Mouse (Mus musculus) MEL (cell line): ENCODE data around the gene Sgsm2. TPM values are rescaled to one million over a fixed set of nuclear protein-coding genes. Genes with fewer than 3 reads are reported as not detected.
A peak's percentile ranks its signal among the peaks of the same experiment; 100 is the strongest.

ENCODE experiments used
- DNase-seq: peaks from one replicate; pipeline ENCODE4 v3.0.0; 2011; ENCODE audit warnings: low read depth, low spot score
- H3K27ac ChIP-seq: 2 replicates; pipeline ENCODE4 v1.5.1; 2012; ENCODE audit warnings: low read depth, mild to moderate bottlenecking, control low read depth, low read length, moderate library complexity; ENCODE audit not compliant: control insufficient read depth
- H3K27me3 ChIP-seq, 2 experiments: fragments of 150-350 bp in 1 of 2; sonication (generic) in 1 of 2; 2 replicates each; pipeline ENCODE4 v1.6.1; 2012; ENCODE audit warnings: low read length in 2 of 2, mild to moderate bottlenecking in 2 of 2, improper control_type of control experiment in 1 of 2, moderate library complexity in 1 of 2; ENCODE audit not compliant: insufficient read depth in 2 of 2, control insufficient read depth in 1 of 2
- H3K36me3 ChIP-seq, 2 experiments: 2 replicates each; pipeline ENCODE4 v1.6.1; 2012 to 2014; ENCODE audit warnings: low read length in 2 of 2, improper control_type of control experiment in 1 of 2, inconsistent platforms in 1 of 2, mild to moderate bottlenecking in 1 of 2; ENCODE audit not compliant: insufficient read depth in 2 of 2, control insufficient read depth in 1 of 2
- H3K4me1 ChIP-seq, 2 experiments: fragments of 150-350 bp in 1 of 2; sonication (generic) in 1 of 2; 2 replicates each; pipeline ENCODE4 v1.6.1; 2012; ENCODE audit warnings: low read length in 2 of 2, improper control_type of control experiment in 1 of 2, mild to moderate bottlenecking in 1 of 2; ENCODE audit not compliant: insufficient read depth in 2 of 2, control insufficient read depth in 1 of 2
- H3K4me3 ChIP-seq, 2 experiments: fragments of 150-350 bp in 1 of 2; sonication (generic) in 1 of 2; 2 replicates each; pipeline ENCODE4 v1.5.1; 2012; ENCODE audit warnings: low read depth in 2 of 2, low read length in 2 of 2, mild to moderate bottlenecking in 2 of 2, moderate library complexity in 2 of 2, control low read depth in 1 of 2, improper control_type of control experiment in 1 of 2; ENCODE audit not compliant: control insufficient read depth in 1 of 2, insufficient read depth in 1 of 2
- H3K79me2 ChIP-seq: 2 replicates; pipeline ENCODE4 v1.6.1; 2012; ENCODE audit warnings: mild to moderate bottlenecking, low read length, moderate library complexity; ENCODE audit not compliant: control insufficient read depth, poor library complexity, insufficient read depth
- H3K9ac ChIP-seq: 2 replicates; pipeline ENCODE4 v1.6.1; 2012; ENCODE audit warnings: low read depth, mild to moderate bottlenecking, control low read depth, low read length, moderate library complexity; ENCODE audit not compliant: control insufficient read depth, poor library complexity, severe bottlenecking
- H3K9me3 ChIP-seq: fragments of 150-350 bp; sonication (generic); replicated peaks from 2 replicates; pipeline ENCODE4 v1.6.1; 2012; ENCODE audit warnings: mild to moderate bottlenecking, low read length, improper control_type of control experiment, moderate library complexity; ENCODE audit not compliant: insufficient read depth
- BHLHE40 ChIP-seq: IDR thresholded peaks from 2 replicates; pipeline ENCODE4 v1.6.1; 2012; ENCODE audit warnings: low read depth, mild to moderate bottlenecking, inconsistent platforms, low read length, improper control_type of control experiment, borderline replicate concordance
- CHD1 ChIP-seq: IDR thresholded peaks from 2 replicates; pipeline ENCODE4 v1.6.1; 2012; ENCODE audit warnings: low read depth, mild to moderate bottlenecking, inconsistent platforms, low read length, improper control_type of control experiment
- CHD2 ChIP-seq: IDR thresholded peaks from 2 replicates; pipeline ENCODE4 v1.6.1; 2011; ENCODE audit warnings: low read length, improper control_type of control experiment
- CTCF ChIP-seq, 3 experiments: IDR thresholded peaks in 2 of 3; conservative IDR thresholded peaks in 1 of 3; 2 replicates each; pipeline ENCODE4 v1.5.1; 2011 to 2012; ENCODE audit warnings: low read length in 3 of 3, low read depth in 2 of 3, mild to moderate bottlenecking in 2 of 3, improper control_type of control experiment in 1 of 3, inconsistent platforms in 1 of 3, mixed read lengths in 1 of 3, moderate library complexity in 1 of 3; ENCODE audit not compliant: control insufficient read depth in 1 of 3, insufficient read depth in 1 of 3, poor library complexity in 1 of 3, severe bottlenecking in 1 of 3
- ELF1 ChIP-seq: IDR thresholded peaks from 2 replicates; pipeline ENCODE4 v1.6.1; 2014; ENCODE audit warnings: low read depth, mild to moderate bottlenecking, inconsistent platforms, low read length, improper control_type of control experiment, moderate library complexity
- ETS1 ChIP-seq: IDR thresholded peaks from 2 replicates; pipeline ENCODE4 v1.6.1; 2012; ENCODE audit warnings: low read depth, mild to moderate bottlenecking, inconsistent platforms, low read length, improper control_type of control experiment, moderate library complexity
- GABPA ChIP-seq: IDR thresholded peaks from 2 replicates; pipeline ENCODE4 v1.6.1; 2012; ENCODE audit warnings: low read depth, mild to moderate bottlenecking, inconsistent platforms, low read length, improper control_type of control experiment, moderate library complexity
- MXI1 ChIP-seq: IDR thresholded peaks from 2 replicates; pipeline ENCODE4 v1.6.1; 2011; ENCODE audit warnings: mild to moderate bottlenecking, low read depth, low read length, improper control_type of control experiment
- MYC ChIP-seq: IDR thresholded peaks from 2 replicates; pipeline ENCODE4 v1.6.1; 2011; ENCODE audit warnings: low read depth, mild to moderate bottlenecking, low read length, improper control_type of control experiment, moderate library complexity
- NELFE ChIP-seq: IDR thresholded peaks from 2 replicates; pipeline ENCODE4 v1.6.1; 2011; ENCODE audit warnings: low read depth, low read length, improper control_type of control experiment
- POLR2A ChIP-seq, 2 experiments: IDR thresholded peaks; 2 replicates each; pipeline ENCODE4 v1.6.1; 2011 to 2012; ENCODE audit warnings: low read length in 2 of 2, mild to moderate bottlenecking in 2 of 2, control low read depth in 1 of 2, improper control_type of control experiment in 1 of 2, low read depth in 1 of 2, moderate library complexity in 1 of 2; ENCODE audit not compliant: control insufficient read depth in 1 of 2, insufficient read depth in 1 of 2, poor library complexity in 1 of 2
- POLR2AphosphoS2 ChIP-seq: IDR thresholded peaks from 2 replicates; pipeline ENCODE4 v1.6.1; 2011; ENCODE audit warnings: low read length, improper control_type of control experiment
- SIN3A ChIP-seq: IDR thresholded peaks from 2 replicates; pipeline ENCODE4 v1.6.1; 2012; ENCODE audit warnings: low read length, improper control_type of control experiment, inconsistent platforms
- SMC3 ChIP-seq: IDR thresholded peaks from 2 replicates; pipeline ENCODE4 v1.6.1; 2011; ENCODE audit warnings: low read depth, low read length, improper control_type of control experiment
- TCF12 ChIP-seq: IDR thresholded peaks from 2 replicates; pipeline ENCODE4 v1.6.1; 2014; ENCODE audit warnings: low read depth, mild to moderate bottlenecking, inconsistent platforms, low read length, improper control_type of control experiment, moderate library complexity
- UBTF ChIP-seq: IDR thresholded peaks from 2 replicates; pipeline ENCODE4 v1.6.1; 2012; ENCODE audit warnings: low read depth, mild to moderate bottlenecking, inconsistent platforms, low read length, improper control_type of control experiment, moderate library complexity, borderline replicate concordance; ENCODE audit not compliant: insufficient read depth
- USF1 ChIP-seq: IDR thresholded peaks from 2 replicates; pipeline ENCODE4 v1.6.1; 2014; ENCODE audit warnings: low read depth, mild to moderate bottlenecking, inconsistent platforms, low read length, improper control_type of control experiment, moderate library complexity
- ZC3H11A ChIP-seq: IDR thresholded peaks from 2 replicates; pipeline ENCODE4 v1.6.1; 2012; ENCODE audit warnings: low read depth, mild to moderate bottlenecking, inconsistent platforms, low read length, improper control_type of control experiment
- ZKSCAN1 ChIP-seq: IDR thresholded peaks from 2 replicates; pipeline ENCODE4 v1.6.1; 2012; ENCODE audit warnings: low read depth, mild to moderate bottlenecking, inconsistent platforms, low read length, improper control_type of control experiment, moderate library complexity
- polyA plus RNA-seq, 2 experiments: library from polyadenylated mRNA; stranded (reverse) in 1 of 2; unstranded in 1 of 2; fragments of >175 nt in 1 of 2; fragments of >200 nt in 1 of 2; gene quantifications; 2 replicates each; pipeline versions ENCODE4 v1.2.1 to v1.2.4; 2012; ENCODE audit warnings: low replicate concordance in 2 of 2, low read depth in 1 of 2; ENCODE audit not compliant: insufficient read length in 2 of 2, insufficient read depth in 1 of 2, missing spikeins in 1 of 2
- total RNA-seq: library from RNA; depleted of rRNA; stranded (reverse); fragments of 300-350 nt; gene quantifications from 2 replicates; pipeline ENCODE4 v1.2.3, GENCODE M21; 2012

Gene Sgsm2
- total and polyA plus RNA-seq, 3 experiments: 7.2 to 15.1 TPM; not detected in 1

DNA sequence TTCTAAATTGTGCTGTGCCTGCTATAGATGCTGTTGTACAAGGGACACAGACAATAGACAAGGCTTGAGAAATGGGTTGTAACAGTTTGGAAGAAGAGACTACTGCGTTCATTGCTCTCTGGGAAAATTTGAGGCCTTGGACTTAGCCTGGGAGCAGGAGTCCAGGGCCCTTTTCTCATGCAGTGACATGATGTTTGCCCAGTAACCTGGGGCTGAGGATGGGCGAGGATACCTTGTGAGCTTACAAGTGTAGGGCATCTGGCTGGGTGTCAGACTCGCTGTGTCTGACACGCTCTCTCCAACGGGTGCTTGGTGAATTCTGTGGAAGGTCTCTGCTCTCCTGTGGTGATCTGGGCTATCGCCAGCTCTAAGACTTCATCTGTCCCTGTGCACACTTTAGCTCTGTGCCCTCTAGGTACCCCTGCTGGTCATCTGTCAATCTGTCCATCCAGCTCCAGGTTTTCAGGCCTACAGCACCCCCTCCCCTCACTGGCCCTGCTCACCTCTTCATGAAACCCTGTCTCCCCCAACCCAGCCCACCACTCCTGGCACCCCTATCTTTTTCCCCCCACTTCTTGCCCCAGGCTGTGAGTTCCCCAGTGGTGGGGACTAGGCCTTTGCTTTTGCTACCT, 61.2 kb downstream of the Sgsm2 start:
- Histone ChIP-seq H3K9me3 (no peaks in the 10 kb centered on the region), H3K36me3 (peaks cover 0 to 17% of the 10 kb centered on the region in 2 experiments; a peak in 2 of 4 replicates), H3K9ac (no peak overlapping the region), H3K27ac (no peak overlapping the region), H3K4me1 (peaks cover 6 to 25% of the 10 kb centered on the region in 2 experiments; a peak in 3 of 4 replicates), H3K79me2 (peaks cover 59% of the 10 kb centered on the region), H3K4me3 (no peak overlapping the region)
- DNase-seq: no peak
- TF ChIP-seq MXI1: peak; percentile 10; the same call in 1 of the 2 replicates
- TF ChIP-seq SIN3A: no peak
- TF ChIP-seq, all 39 proteins: peak for 1
- no peaks in the 10 kb centered on the region for H3K27me3 ChIP-seq

DNA sequence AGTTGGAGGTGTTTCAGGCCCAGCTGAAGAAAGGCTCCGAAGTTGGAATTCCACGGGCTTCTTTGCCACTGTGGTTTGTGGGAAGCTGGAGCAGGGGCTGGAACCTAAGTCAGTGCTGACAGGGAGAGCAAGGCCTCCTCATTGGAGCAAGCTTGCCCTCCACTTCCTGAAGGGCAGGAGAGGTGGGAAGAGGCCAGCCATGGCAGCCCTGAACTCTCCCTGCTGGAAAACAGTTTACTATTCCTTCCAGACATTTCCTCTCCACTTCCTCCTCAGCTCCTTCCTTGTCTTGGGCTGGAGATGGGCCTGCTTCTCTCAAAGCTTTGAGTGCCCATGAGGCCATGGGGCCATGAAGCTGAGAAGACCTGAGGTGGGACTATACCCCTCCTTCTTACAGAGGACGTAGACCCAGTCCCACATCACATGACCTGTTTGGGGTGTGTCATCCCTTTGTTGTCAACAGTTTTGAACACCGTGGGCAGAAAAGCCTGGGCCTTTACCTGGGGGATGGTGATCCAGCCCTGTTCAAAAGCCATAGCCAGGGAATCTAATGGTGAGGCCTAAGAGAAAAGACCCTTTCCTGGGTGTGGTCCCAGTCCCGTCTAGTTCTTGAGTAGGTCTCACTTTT, 62.1 kb downstream of the Sgsm2 start:
- no peak overlapping the region for H3K4me3 ChIP-seq
- no peak for DNase-seq
- TF ChIP-seq GABPA (no peak), USF1 (peak; percentile 53)
- TF ChIP-seq, all 39 proteins: peak for 1
- Histone ChIP-seq H3K9ac (no peak overlapping the region), H3K36me3 (peaks cover 0 to 17% of the 10 kb centered on the region in 2 experiments; a peak in 2 of 4 replicates), H3K27ac (no peak overlapping the region), H3K27me3 (no peaks in the 10 kb centered on the region), H3K79me2 (peaks cover 53% of the 10 kb centered on the region), H3K4me1 (peaks cover 6 to 24% of the 10 kb centered on the region in 2 experiments; a peak in 3 of 4 replicates), H3K9me3 (no peaks in the 10 kb centered on the region)

DNA sequence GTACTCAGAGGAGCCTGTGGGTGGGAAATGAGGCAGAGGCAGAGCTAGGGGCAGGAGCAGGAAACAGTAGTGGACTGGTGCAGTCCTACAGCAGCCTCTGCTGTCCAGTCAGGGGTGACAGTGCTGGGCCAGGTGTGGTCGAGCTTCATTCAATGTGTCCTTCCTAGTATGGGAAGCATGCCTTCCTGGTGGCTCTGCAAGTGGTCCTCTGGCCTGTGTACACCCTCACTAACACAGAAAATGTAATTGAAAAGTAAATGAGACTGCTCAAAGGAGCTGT, 62.6 kb downstream of the Sgsm2 start:
- no peak overlapping the region for H3K9ac ChIP-seq
- no peak for TF ChIP-seq ZKSCAN1
- TF ChIP-seq NELFE: no peak
- no peak for TF ChIP-seq ELF1
- TF ChIP-seq BHLHE40: no peak
- TF ChIP-seq UBTF: no peak
- TF ChIP-seq ETS1: no peak
- TF ChIP-seq MYC: no peak
- TF ChIP-seq CHD1: no peak
- no peak for TF ChIP-seq CHD2
- no peak for TF ChIP-seq SMC3
- no peak for TF ChIP-seq CTCF (IDR thresholded peaks at IDR 0.05 in 2 of 3, conservative IDR thresholded peaks at IDR 0.05 in 1 of 3; ENCODE audit: control insufficient read depth in 1 of 3, insufficient read depth in 1 of 3, low read depth in 2 of 3, low read length in 3 of 3, poor library complexity in 1 of 3, severe bottlenecking in 1 of 3)
- TF ChIP-seq POLR2A (IDR thresholded peaks at IDR 0.05; ENCODE audit: control insufficient read depth in 1 of 2, insufficient read depth in 1 of 2, low read depth in 1 of 2, low read length in 2 of 2, poor library complexity in 1 of 2): no peak
- no peak for TF ChIP-seq POLR2AphosphoS2
- no peak for TF ChIP-seq TCF12
- no peak for TF ChIP-seq ZC3H11A
- TF ChIP-seq SIN3A: no peak
- H3K9me3 ChIP-seq: no peaks in the 10 kb centered on the region
- peaks cover 50% of the 10 kb centered on the region for H3K79me2 ChIP-seq
- no peak overlapping the region for H3K27ac ChIP-seq
- peaks cover 0 to 16% of the 10 kb centered on the region in 2 experiments; a peak in 2 of 4 replicates for H3K36me3 ChIP-seq
- DNase-seq: no peak
- peaks cover 5 to 19% of the 10 kb centered on the region in 2 experiments; a peak in 3 of 4 replicates for H3K4me1 ChIP-seq
- no peaks in the 10 kb centered on the region for H3K27me3 ChIP-seq
- H3K4me3 ChIP-seq: no peak overlapping the region
